Mouse (Mus musculus): ENCODE measurements around the gene Olfr707.

DNA sequence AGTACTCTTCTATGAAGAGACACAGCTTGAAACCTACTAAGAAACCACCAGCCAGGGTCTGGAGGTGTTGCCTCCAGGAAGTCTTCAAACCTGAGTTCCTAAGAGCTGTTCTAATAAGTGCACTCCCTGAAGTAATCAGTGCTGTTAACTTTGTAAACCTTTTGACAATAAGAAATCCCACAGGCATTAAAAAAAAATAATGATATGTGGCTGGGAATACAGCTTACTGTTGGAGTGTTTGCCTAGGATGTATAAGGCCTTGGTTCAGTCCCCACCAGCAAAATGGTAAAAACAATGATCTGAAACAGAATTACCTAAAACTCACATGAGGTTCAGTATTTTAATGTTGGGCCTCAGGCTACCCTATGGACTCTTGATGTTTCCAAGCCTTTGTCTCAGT, 31.1 kb upstream of the Olfr707 start, which contains the start of gene Olfr709-ps1:
- TF ChIP-seq CTCF (IDR thresholded peaks at IDR 0.05; ENCODE audit: extremely low read depth, insufficient read depth, insufficient read length, insufficient replicate concordance) (no peak), POLR2A (IDR thresholded peaks at IDR 0.05; ENCODE audit: low read depth, low read length) (no peak)
